Mouse (Mus musculus): ENCODE measurements around the gene Trmt2a.

- TF ChIP-seq EP300 (IDR thresholded peaks at IDR 0.05; ENCODE audit: low read length) (no peak), MAX (IDR thresholded peaks at IDR 0.05; ENCODE audit: low read length) (no peak), ETS1 (conservative IDR thresholded peaks at IDR 0.05; ENCODE audit: low read depth, low read length) (no peak), CTCF (conservative IDR thresholded peaks at IDR 0.05 in 1 of 2, IDR thresholded peaks at IDR 0.05 in 1 of 2; ENCODE audit: low read depth in 2 of 2, low read length in 2 of 2) (no peak), MAFK (IDR thresholded peaks at IDR 0.05; ENCODE audit: insufficient replicate concordance, low read length) (no peak), ZNF384 (IDR thresholded peaks at IDR 0.05; ENCODE audit: low read depth, low read length) (no peak), USF2 (conservative IDR thresholded peaks at IDR 0.05; ENCODE audit: low read depth, low read length) (no peak), E2F4 (IDR thresholded peaks at IDR 0.05; ENCODE audit: insufficient replicate concordance, low read depth, low read length) (no peak), POLR2A (IDR thresholded peaks at IDR 0.05; ENCODE audit: low read depth, low read length) (no peak), IRF4 (IDR thresholded peaks at IDR 0.05; ENCODE audit: low read depth, low read length) (no peak), UBTF (IDR thresholded peaks at IDR 0.05; ENCODE audit: low read depth, low read length) (no peak), KAT2A (IDR thresholded peaks at IDR 0.05; ENCODE audit: insufficient replicate concordance, low read length) (no peak)
These were observed 26.7 kb downstream of the Trmt2a start for GRCm38 (mm10) chr16:18275166-18275565.

All from CH12.LX (cell line).